Mouse (Mus musculus) embryo, embryonic 11 days (tissue): ENCODE data around the gene Idua.
A peak's percentile ranks its signal among the peaks of the same experiment; 100 is the strongest.

Experiments
- DNase-seq: peaks from one replicate; pipeline ENCODE4 v3.0.0-alpha.2; 2015

Gene Idua

DNA sequence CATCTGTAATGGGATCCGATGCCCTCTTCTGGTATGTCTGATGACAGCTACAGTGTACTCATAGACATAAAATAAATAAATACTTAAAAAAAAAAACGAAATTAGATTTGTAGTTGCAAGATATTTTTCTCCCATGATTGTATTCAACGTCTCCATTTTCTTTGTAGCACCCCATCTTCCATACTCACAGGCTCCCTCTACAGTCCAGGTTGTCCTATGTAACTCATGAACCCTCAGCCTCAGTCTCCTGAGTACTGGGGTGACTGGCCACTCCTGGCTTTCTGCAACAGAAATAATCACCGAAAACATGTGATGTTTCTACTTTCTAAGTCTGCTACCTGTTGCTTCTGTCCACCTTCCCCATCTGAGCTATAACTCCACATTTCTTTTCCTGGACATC is 31.0 kb downstream of the Idua start:
- no peak for DNase-seq

DNA sequence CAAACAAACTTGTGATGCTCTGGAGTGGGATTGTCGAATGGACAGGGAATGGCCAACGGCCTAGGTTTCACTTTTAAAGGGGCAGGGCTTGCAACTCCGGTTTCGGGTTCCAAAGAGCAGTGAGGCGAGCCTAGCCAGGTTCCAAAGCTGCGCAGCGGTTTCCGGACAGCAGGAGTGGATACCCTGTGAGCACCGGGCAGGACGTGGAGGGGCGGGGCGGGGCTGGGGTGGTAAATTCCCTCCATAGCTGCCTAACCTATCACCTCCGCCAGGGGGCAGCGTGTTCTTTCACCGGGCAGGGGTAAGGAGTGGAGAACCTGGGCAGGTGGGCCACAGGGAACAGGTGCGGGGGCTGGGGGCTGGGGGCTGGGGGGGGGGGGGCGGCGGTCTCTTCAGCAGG is 32.1 kb downstream of the Idua start, which contains the start of gene Fgfrl1:
TSS of gene Fgfrl1 (plus strand) at position 112 of the 400 bp plus-strand sequence.
- DNase-seq, result peak; percentile 68

- DNase-seq, result peak; percentile 97
Observed at GRCm38 (mm10) chr5:108693872-108694288, 33.7 kb downstream of the Idua start.

DNA sequence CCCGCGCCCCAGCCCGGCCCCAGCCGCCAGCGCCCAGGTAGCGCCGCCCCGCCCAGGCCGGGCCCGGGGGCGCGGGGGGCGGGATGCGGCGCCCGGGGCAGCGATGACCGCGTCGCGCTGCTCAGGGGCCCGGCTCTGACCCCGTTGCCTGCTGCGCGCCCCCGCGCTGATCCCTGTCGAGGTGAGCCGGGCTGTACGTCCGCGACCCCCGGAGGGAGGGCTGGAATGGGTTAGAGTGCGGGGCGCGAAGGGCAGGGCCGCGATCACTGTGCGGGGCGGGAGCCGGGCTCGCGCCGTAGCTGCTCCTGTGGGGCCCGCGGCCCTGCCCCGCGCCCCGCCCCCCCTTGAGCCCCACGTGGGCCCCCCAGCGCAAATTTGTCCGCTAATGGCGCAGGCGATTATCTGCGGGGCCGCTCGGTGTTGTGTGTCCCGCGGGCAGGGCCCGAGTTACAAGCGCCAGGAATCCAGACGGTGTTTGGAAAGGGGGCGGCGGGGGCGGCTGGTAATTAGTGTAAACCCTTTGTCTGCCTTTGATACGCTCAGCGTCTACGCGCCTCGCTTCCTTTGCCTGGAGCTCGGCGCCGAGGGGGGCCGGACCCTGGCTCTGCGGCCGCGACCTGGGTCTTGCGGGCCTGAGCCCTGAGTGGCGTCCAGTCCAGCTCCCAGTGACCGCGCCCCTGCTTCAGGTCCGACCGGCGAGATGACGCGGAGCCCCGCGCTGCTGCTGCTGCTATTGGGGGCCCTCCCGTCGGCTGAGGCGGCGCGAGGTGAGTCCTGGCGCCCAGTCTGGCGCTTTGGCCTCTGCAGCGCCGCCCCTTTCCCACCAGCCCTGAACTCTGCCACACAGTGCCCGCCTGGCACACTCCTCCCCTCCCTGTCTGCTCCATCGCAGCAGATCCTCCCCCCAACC is 34.5 kb downstream of the Idua start:
- peak; percentile 67 for DNase-seq

DNA sequence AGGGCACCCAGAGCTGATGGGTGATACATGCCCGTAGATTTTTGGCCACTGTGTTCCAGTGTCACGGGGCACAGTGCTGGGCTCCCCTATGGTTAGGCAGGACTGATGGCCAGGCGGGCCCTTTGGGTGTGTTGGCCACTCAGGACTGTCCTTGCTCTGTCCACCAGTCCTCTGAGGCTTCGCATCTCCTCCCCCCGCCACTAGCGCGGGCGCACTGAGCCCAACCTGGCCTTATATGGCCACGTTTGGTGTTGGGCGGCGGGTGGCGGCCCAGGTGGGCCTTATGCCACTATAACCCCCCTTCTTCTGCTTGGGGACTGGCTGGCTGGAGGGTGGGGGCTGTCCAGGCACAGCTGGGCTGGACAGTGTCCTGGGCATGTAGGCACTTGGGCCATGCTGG is 35.7 kb downstream of the Idua start:
- no peak for DNase-seq

DNA sequence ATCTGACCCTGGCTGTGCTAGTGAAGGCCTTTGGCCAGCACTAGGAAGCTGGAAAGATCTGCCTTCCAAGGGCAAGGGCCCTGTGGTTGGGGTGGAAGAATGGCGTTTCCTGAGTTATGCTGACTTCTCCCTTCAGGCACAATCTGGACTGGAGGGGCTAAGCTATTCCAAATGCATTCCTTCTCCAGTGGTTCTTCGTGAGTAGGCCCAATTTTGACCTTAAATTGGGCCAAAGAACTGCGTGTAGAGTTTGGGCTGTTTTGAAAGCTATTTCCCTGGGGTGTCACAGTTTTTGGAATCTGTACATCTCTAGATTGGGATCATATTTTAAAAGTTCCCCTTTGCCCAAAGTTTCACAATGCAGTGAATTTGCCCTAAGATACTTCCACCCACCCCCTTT is 36.4 kb downstream of the Idua start:
- no peak for DNase-seq

DNA sequence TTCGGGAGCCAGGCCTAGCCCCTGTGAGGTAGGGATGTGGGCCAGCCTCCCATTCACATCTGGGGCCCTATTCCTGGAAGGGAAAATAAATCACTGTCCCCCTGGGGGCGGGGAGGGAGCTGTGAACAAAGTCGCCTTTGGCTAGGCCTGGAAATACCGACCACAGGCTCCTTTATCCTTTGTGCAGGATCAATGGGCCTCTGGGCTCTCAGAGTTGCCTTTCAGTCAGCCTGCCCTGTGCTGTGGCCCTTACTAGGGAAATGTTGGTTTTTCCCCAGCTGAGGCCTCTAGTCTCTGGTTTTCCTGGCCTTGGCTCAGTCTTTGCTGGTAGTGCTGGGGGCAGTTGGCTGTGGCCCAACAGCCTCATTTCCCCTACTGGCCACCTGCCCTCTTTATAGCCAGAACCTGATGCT is 37.2 kb downstream of the Idua start:
- peak; percentile 78 for DNase-seq

DNA sequence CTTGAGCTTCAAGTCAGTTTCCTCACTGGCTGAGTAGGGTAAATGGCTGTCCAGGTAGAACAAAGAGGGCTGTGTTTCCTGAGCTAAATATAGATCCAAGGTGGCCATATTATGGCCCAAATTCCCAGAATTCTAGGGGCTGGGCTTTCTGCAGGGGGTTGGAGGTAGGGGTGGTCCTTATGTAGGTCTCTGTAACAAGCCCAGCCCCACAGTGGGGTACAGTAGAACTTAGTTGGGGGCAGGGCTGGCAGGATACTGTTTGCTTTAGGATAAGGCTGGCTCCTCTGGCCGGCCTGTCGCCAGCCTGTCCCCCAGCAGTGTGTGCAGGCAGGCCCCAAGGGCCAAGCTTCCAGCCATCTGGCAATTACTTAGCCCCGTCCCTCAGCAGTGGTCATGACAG is 40.2 kb downstream of the Idua start:
- peak; percentile 21 for DNase-seq

- no peak for DNase-seq
Observed at GRCm38 (mm10) chr5:108701341-108702021, 41.4 kb downstream of the Idua start.

- DNase-seq, result no peak
Observed at GRCm38 (mm10) chr5:108703754-108704626, 43.9 kb downstream of the Idua start.

GRCm38 (mm10) chr5:108707758-108708157 is 47.6 kb downstream of the Idua start:
- no peak for DNase-seq

GRCm38 (mm10) chr5:108708419-108708818 is 48.3 kb downstream of the Idua start:
- DNase-seq, result no peak

GRCm38 (mm10) chr5:108708981-108709731 is 49.0 kb downstream of the Idua start:
- DNase-seq, result no peak

GRCm38 (mm10) chr5:108711968-108712367 is 51.8 kb downstream of the Idua start:
- DNase-seq, result no peak

DNA sequence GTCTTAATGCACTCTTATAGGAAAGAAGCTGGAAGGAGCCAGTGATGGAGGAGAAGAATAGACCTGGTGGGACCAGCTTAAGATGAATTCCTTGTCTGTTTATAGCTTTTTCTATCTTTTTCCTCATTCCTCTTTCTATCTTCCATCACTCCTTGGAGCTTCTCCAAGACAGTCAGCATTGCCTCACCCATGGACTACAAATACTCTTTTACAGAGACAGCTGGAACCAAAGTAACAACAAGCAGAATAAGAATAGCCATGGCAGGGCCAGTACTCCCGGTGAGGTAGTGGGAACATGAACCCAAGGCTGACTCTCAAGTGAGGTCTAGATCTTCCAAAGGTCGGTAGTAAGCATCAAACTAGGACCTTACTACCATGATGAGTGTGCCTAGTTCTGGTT is 53.0 kb downstream of the Idua start:
- DNase-seq, result no peak

GRCm38 (mm10) chr5:108713691-108714090 is 53.6 kb downstream of the Idua start:
- no peak for DNase-seq

- no peak for DNase-seq
Observed at GRCm38 (mm10) chr5:108714149-108714548, 54.0 kb downstream of the Idua start.

DNA sequence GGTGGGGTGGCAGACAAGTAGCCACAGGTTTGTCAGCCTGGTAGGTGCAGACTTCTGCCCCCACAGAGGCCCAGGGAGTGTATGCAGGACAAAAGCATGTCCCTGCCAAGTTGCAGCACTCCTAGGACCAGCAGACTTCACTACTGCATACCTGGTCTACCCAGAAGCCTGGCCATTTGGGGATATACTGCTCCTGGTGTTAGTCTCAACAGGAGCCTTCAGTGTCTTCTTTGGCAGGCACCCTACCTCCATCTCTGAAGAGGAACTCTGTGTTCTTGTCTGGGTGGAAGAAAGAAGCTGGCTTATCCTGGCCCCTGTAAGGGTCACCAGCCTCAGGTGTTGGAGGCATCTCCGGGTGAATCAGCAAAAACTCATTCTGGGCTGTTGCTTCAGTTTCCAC is 55.8 kb downstream of the Idua start:
- no peak for DNase-seq

- DNase-seq, result no peak
Observed at GRCm38 (mm10) chr5:108718051-108718450, 57.9 kb downstream of the Idua start.

GRCm38 (mm10) chr5:108719761-108720160 is 59.6 kb downstream of the Idua start:
- DNase-seq, result no peak

DNA sequence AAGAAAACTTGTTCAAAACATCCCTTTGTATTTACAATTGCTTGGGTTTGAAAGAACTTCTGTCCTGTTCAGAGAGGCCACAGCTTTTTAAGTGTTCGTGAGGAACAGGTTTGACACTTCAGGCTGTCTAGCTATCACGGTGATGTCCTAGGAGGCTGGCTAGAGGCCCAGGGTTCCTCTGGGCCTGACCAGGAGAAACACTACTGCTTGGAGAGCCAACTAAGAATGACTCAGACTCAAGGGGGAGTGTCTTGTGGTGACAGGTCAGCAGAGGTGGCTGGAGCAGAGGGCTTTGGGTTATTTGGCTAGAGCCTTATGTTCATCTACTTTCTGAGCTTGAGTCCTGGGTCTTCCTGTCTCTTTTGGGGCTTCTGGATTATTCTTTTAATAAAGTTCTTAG is 63.9 kb downstream of the Idua start:
- no peak for DNase-seq

DNA sequence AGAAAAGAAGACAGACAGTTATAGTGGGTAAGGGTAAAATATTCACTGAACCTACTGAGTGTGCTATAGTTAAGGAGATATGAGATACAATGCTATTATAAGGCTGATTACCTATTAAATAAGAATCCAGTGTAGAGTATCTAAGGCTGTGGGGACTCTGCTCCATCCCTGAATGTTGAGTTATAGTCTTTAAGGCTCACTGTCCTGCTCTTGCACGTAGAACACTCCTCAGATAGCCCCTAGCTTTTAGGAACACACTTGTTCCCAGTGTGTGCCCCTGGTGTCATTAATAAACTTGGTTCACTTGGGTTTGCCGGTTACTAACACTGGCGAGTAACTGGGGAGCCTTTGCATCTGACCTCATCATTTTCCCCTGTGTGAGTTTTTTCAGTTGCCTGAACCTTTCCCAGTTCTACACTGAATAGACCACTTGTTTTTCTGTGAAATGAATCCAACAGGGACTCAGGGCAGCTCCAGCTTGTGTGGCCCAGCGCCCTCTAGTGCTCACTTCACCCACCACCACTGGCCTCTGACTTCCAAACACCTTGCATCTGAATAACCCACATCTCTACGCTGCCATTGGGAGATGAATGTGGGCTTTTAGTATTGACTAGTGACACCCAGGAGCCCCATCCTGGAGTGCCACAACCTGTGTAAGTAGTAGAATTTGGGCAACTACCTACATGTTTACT is 66.6 kb downstream of the Idua start:
- peak; percentile 82 for DNase-seq
